Mouse (Mus musculus): ENCODE results near the gene Hist1h2ak.

DNA sequence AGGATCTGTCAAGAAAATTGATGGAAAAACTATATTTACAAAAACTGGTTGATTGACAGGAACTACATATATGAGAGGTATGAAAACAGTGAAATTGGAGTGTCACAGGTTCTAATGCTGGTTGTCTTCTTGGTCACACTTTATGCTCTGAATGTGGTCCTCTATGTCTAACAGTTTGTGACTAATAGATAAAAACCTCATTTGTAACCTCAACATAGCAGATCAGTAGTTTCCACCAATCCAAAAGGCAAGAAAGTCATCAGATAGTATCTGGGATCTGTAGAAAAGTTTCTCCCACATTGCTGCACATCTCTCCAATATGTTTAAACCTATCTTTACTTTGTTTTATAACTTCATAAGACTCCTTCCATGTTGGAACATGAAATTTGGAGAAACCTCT lies 2.2 kb downstream of the Hist1h2ak start:
- no peak for TF ChIP-seq CTCF (IDR thresholded peaks at IDR 0.05)
- no peak for TF ChIP-seq EP300 (IDR thresholded peaks at IDR 0.05)

Measured in lung, postnatal 0 days (tissue).